In genomic region chr8:94013026-94013612, GRCm38 (mm10) we compare ENCODE assay signal across 8 mouse cellular contexts. TPM values are rescaled to one million over a fixed set of nuclear protein-coding genes. Genes with fewer than 3 reads are reported as not detected.
DNase-seq lines count a peak whose midpoint lies in the region; ATAC-seq and TF ChIP-seq lines count a peak whose summit lies in the region.

No protein-coding gene starts in this region.

- H3K36me3 ChIP-seq in liver, embryonic 13.5 days: peaks cover 8% of the 10 kb centered on the region

- peak overlapping the region; percentile 100 for H3K4me2 ChIP-seq in liver, embryonic 13.5 days

- WGBS in liver, embryonic 13.5 days (ENCODE audit: insufficient replicate concordance): 7% methylated on average over 7 of the region's 7 CpGs

- no peak for TF ChIP-seq POLR2A in embryonic fibroblast, embryonic 13.5 days (IDR thresholded peaks at IDR 0.05; ENCODE audit: low read depth, low read length)

- intact Hi-C loops in gastrocnemius, adult 2 months (cut with DNase I): no loop called here
- intact Hi-C loops in gastrocnemius, postnatal 14 days (cut with DNase I; ENCODE audit: low total_unique reads): no loop called here

- peak overlapping the region; percentile 99 for H3K9ac ChIP-seq in liver, embryonic 13.5 days

- H3K27ac ChIP-seq in gastrocnemius, adult 2 months: peak overlapping the region; percentile 92
- 0 out of 2 replicates have a peak overlapping the region, but pooled peaks have one; percentile 32 for H3K27ac ChIP-seq in embryonic fibroblast, embryonic 13.5 days (ENCODE audit: insufficient read depth, low read length)
- H3K27ac ChIP-seq in liver, embryonic 13.5 days: peak overlapping the region; percentile 97

- H3K27me3 ChIP-seq in liver, embryonic 13.5 days: no peaks in the 10 kb centered on the region

- no peaks in the 10 kb centered on the region for H3K9me3 ChIP-seq in liver, embryonic 13.5 days (replicated peaks)

- no peak for TF ChIP-seq CTCF in gastrocnemius, adult 2 months (IDR thresholded peaks at IDR 0.05)
- no peak for TF ChIP-seq CTCF in embryonic fibroblast, embryonic 13.5 days (IDR thresholded peaks at IDR 0.05; ENCODE audit: borderline replicate concordance, insufficient read depth, low read length)

- DNase-seq in gastrocnemius, adult 2 months: no peak
- no peak for DNase-seq in gastrocnemius, postnatal 14 days
- peak; percentile 16 for DNase-seq in 3T3-L1 (ENCODE audit: low read depth, low spot score)
- no peak for DNase-seq in liver, embryonic 13.5 days
- DNase-seq in adrenal gland, adult 2 months: no peak
- no peak for DNase-seq in layer of hippocampus, postnatal 36 days
- no peak for DNase-seq in adrenal gland, adult 8-10 months

- ATAC-seq in liver, embryonic 13.5 days (ENCODE audit: low read depth): 0 out of 2 replicates have a peak, but pooled peaks have one; percentile 2

- H3K4me3 ChIP-seq in gastrocnemius, adult 2 months: peak overlapping the region; percentile 95
- H3K4me3 ChIP-seq in embryonic fibroblast, embryonic 13.5 days (ENCODE audit: insufficient read depth, low read length): peak overlapping the region; percentile 65
- H3K4me3 ChIP-seq in liver, embryonic 13.5 days (replicated peaks): peak overlapping the region; percentile 96

- H3K4me1 ChIP-seq in embryonic fibroblast, embryonic 13.5 days (ENCODE audit: control insufficient read depth, insufficient read depth, low read length): peaks cover 11% of the 10 kb centered on the region
- H3K4me1 ChIP-seq in liver, embryonic 13.5 days (replicated peaks): peaks cover 54% of the 10 kb centered on the region

RNA-seq across cellular contexts. Expression of gene Amfr, which starts 0.5 kb away (rescaled TPM):
- total RNA-seq in gastrocnemius, adult 2 months (2021): 100 to 1,000 TPM in 1 of 2 experiments, 10 to 100 TPM in 1; 97.5 to 101 TPM
- total RNA-seq in gastrocnemius, postnatal 14 days (2021): 10 to 100 TPM; 69.7 to 70.6 TPM
- 91.0 and 96.3 TPM in 2 replicates for polyA plus RNA-seq in embryonic fibroblast, embryonic 13.5 days (2011; ENCODE audit: insufficient read length, low read depth, missing spikeins)
- 44.1 and 45.6 TPM in 2 replicates for polyA plus RNA-seq in liver, embryonic 13.5 days (2015; fragmentation: Nextera tagmentation; extraction: Ambion mirVana)
- 100 to 1,000 TPM; 234 to 239 TPM for total RNA-seq in adrenal gland, adult 2 months (2021)
- polyA plus RNA-seq in adrenal gland, adult 2 months (2012; rRNA removed): 290 and 363 TPM in 2 replicates
- total RNA-seq in layer of hippocampus, postnatal 36 days (2021): 100 to 1,000 TPM; 121 to 128 TPM
- total RNA-seq in adrenal gland, adult 8-10 months (2022): 100 to 1,000 TPM; 211 to 343 (median 258) TPM

RNA-seq across cellular contexts. Expression of gene Nudt21, which starts 23.7 kb away (rescaled TPM):
- 10 to 100 TPM in 1 of 2 experiments, 1 to 10 TPM in 1; 8.0 to 15.0 TPM for total RNA-seq in gastrocnemius, adult 2 months (2021)
- total RNA-seq in gastrocnemius, postnatal 14 days (2021): 10 to 100 TPM; 14.6 to 18.5 TPM
- 108 and 120 TPM in 2 replicates for polyA plus RNA-seq in embryonic fibroblast, embryonic 13.5 days (2011; ENCODE audit: insufficient read length, low read depth, missing spikeins)
- 97.3 and 110 TPM in 2 replicates for polyA plus RNA-seq in liver, embryonic 13.5 days (2015; fragmentation: Nextera tagmentation; extraction: Ambion mirVana)
- total RNA-seq in adrenal gland, adult 2 months (2021): 10 to 100 TPM; 34.7 to 36.9 TPM
- polyA plus RNA-seq in adrenal gland, adult 2 months (2012; rRNA removed): 150 and 174 TPM in 2 replicates
- 10 to 100 TPM; 52.7 to 60.7 TPM for total RNA-seq in layer of hippocampus, postnatal 36 days (2021)
- total RNA-seq in adrenal gland, adult 8-10 months (2022): 10 to 100 TPM; 37.5 to 51.4 (median 43.6) TPM

RNA-seq across cellular contexts. Expression of gene Ogfod1, which starts 23.9 kb away (rescaled TPM):
- 10 to 100 TPM; 23.0 to 27.4 TPM for total RNA-seq in gastrocnemius, adult 2 months (2021)
- total RNA-seq in gastrocnemius, postnatal 14 days (2021): 10 to 100 TPM; 14.5 to 15.2 TPM
- 23.1 and 27.8 TPM in 2 replicates for polyA plus RNA-seq in embryonic fibroblast, embryonic 13.5 days (2011; ENCODE audit: insufficient read length, low read depth, missing spikeins)
- polyA plus RNA-seq in liver, embryonic 13.5 days (2015; fragmentation: Nextera tagmentation; extraction: Ambion mirVana): 4.8 and 6.4 TPM in 2 replicates
- 10 to 100 TPM; 20.1 to 22.3 TPM for total RNA-seq in adrenal gland, adult 2 months (2021)
- polyA plus RNA-seq in adrenal gland, adult 2 months (2012; rRNA removed): 2.4 TPM in 2 replicates
- 100 to 1,000 TPM; 108 to 119 TPM for total RNA-seq in layer of hippocampus, postnatal 36 days (2021)
- 10 to 100 TPM; 23.0 to 31.3 (median 27.4) TPM for total RNA-seq in adrenal gland, adult 8-10 months (2022)

Comparison
In these comparisons a context has a peak if more than half of its experiments do, and no peak if none do; other contexts are left out.
1. H3K27ac ChIP-seq: peak in every context shown above with its lines; median percentile 97 in liver, embryonic 13.5 days; 92 in gastrocnemius, adult 2 months; 32 in embryonic fibroblast, embryonic 13.5 days.